6 mouse cellular contexts compared by ENCODE assay signal in genomic region chr6:65850221-65850620, GRCm38 (mm10).
"Had no signal": no experiment of that assay in that cellular context is flagged by ENCODE, and none has a peak within 500 bp of the region (broad histone marks: within the 10 kb centered on the region; RNA-seq: fewer than 3 reads in every experiment).

No protein-coding gene starts in this region.

- DNase-seq: kidney, adult 2 months; kidney, postnatal 14 days; lung, postnatal 14 days; right cerebral cortex, adult 18-20 months; right cerebral cortex, postnatal 25 days; thymus, postnatal 4 days had no signal
